Mouse (Mus musculus) liver, adult 2 months (tissue): Measurements from ENCODE around the gene Casq2.

Experiments used
- CTCF ChIP-seq: fragments of 200-500 bp; IDR thresholded peaks from 2 replicates; pipeline ENCODE4 v1.5.1; 2011; ENCODE audit warnings: low read depth, low read length, control low read depth
- POLR2A ChIP-seq: fragments of 200-500 bp; IDR thresholded peaks from 2 replicates; pipeline ENCODE4 v1.6.1; 2011; ENCODE audit warnings: low read length, control low read depth; ENCODE audit not compliant: insufficient read depth; ENCODE audit errors: extremely low read depth

DNA sequence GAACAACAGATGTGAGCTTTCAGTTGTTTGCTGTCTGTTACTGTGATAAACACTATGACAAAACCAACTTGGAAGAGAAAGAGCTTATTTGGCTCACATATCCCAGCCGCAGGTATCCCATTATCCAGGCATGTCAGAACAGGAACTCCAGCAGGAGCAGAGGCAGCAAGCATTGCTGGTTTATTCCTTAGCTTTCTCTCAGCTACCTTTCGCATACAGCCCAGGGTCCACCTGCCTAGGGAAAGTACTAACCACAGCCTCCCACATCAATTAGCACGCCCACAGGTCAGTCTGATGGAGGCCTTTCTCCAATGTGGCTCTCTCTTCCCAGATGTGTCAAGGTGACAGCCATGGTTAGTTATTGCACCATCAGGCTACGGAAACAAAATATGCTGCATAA, 44.6 kb upstream of the Casq2 start:
- TF ChIP-seq CTCF: no peak
- no peak for TF ChIP-seq POLR2A
